Mouse (Mus musculus) spleen, postnatal 14 days (tissue): ENCODE data around the gene Ssu72.
A peak's percentile ranks its signal among the peaks of the same experiment; 100 is the strongest.
"Not testable (repeated sequence)": the region's sequence is repeated elsewhere in the genome, so short reads cannot be mapped to it uniquely, and the experiment has no call there.

Experiments used
- DNase-seq, 2 experiments: peaks; one replicate each; pipeline ENCODE4 v3.0.0; 2021 to 2022; ENCODE audit warnings: low spot score in 2 of 2

Ssu72 gene

DNA sequence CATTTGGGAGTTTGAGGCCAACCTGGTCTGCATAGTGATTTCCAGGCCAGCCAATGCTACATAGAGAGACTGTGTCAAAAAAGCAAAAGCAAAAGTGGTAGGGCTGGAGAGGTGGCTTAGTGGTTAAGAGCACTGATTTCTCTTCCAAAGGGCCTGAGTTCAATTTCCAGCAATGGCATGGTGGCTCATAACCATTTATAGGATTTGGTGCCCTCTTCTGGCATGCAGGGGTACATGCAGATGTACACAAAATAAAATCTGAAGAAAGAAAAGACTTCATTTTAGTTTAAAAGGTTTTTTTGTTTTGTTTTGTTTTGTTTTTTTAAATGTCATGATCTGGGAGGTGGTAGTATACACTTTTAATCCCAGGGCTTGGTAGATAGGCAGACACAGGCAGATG, 4.2 kb upstream of the Ssu72 start:
- no peak for DNase-seq

- no peak for DNase-seq
Measured at GRCm38 (mm10) chr4:155703425-155703929, 1.1 kb upstream of the Ssu72 start.

GRCm38 (mm10) chr4:155705592-155705929, 961 bp downstream of the Ssu72 start:
- DNase-seq: no peak

- no peak for DNase-seq
Measured at GRCm38 (mm10) chr4:155708582-155708981, 4.0 kb downstream of the Ssu72 start.

DNA sequence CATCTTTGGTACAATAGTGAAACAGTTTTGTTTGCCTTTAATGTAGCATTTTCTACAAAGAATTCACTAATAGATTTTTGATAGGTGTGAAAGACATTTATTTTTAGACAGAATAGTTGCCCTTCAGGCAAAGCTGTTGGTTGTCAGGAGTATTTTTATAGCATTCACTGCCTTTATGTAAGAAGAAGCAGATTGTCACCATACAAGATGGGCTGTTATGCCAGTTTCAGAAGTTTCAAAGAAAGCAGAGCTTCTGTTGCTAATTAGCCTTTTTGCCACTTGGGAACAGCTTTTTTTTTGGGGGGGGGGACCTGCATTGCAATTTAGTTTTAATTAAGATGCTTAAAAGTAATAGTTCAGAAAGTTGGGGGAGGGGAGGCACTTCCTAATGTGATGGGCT, 4.4 kb downstream of the Ssu72 start:
- no peak for DNase-seq

DNA sequence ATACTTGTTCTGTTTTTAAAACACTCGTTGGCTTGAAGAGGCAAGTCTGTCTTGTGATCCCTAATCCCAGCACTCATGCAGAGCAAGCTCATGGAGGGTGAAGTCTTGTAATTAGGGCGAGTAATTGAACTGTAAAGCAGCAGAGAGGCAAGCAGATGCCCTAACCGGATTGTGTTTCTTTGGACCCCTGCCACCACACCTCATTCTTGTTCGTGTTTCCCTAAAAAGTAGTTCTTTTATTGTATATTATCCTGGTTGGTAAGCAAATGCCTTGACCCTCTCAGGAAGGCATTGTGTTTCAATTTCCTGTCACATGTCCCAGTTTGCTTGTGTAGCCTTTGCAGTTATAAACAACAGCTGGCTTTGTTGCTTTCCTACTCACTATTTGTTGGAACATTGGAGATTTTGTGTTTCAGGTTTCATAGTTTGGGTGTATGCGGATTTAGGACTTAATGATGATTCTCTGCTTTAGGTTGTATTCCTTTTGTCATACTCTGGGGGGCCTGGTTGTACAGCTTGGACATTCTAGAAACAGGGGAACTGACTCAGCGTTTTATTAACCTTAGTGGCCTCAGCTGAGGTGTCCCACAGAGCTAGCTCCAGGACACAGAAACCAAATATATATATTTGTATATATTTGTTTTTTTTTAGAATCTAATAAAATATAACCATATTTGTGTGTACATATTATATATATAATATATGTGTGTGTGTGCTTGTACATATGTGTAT, 6.1 kb downstream of the Ssu72 start:
- DNase-seq: no peak

DNA sequence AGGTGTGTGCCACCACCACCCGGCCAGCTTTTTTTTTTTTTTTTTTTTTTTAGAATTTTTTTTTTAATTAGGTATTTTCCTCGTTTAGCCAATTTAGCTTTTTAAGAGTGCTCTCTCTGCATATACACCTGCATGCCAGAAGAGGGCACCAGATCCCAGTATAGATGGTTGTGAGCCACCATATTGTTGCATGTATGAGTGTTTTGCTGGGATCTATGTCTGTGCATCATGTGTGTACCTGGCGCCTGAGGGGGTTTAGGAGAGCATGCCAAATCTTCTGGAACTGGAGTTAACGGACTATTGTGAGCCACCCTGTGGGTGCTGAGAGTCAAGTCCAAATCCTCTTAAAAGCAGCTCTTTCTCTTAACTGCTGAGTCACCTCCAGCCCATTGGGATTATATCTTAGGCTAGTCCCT, 17.1 kb downstream of the Ssu72 start:
- peak in 1 of 2 experiments; percentile 19 for DNase-seq

- no peak for DNase-seq
Measured at GRCm38 (mm10) chr4:155727993-155728392, 23.4 kb downstream of the Ssu72 start.

- no peak for DNase-seq
Measured at GRCm38 (mm10) chr4:155733267-155733666, 28.7 kb downstream of the Ssu72 start.

GRCm38 (mm10) chr4:155734350-155734941, 29.8 kb downstream of the Ssu72 start, which contains the start of gene Tmem240:
Gene Tmem240, plus strand, starts transcription at chr4:155734800.
- peak; percentile 46 to 47 for DNase-seq

DNA sequence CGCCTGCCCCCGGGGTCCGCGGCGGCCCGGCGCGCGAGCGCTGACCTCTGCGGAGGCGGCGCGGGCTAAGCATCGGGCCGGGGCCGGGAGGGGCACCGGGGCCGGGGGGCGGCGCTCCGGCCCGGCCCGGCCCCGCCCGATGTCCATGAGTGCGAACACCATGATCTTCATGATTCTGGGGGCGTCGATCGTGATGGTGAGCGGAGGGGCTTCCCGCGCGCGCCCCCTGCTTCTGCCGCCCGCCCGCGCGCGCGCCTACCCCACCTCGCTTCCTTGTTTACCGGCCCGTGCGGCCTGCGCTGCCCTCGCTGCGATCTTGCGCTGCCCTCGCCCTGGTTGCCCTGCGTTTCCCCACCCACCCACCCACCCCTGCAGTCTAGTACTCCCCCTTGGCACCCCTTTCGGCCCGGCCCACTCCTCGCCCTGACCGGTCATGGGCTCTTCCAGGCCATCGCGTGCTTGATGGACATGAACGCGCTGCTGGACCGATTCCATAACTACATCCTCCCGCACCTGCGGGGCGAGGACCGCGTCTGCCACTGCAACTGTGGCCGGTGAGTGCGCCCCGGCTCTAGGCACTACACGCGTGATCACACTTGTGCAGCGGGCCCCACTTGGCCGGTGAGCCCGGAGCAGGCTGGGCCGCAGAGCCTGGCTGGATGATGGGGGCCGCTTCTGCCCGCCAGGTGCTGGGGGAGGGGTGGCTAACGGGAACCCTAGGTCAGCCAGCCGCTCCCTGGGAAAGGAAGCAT, 30.5 kb downstream of the Ssu72 start:
- peak in 1 of 2 experiments; percentile 14 for DNase-seq

DNA sequence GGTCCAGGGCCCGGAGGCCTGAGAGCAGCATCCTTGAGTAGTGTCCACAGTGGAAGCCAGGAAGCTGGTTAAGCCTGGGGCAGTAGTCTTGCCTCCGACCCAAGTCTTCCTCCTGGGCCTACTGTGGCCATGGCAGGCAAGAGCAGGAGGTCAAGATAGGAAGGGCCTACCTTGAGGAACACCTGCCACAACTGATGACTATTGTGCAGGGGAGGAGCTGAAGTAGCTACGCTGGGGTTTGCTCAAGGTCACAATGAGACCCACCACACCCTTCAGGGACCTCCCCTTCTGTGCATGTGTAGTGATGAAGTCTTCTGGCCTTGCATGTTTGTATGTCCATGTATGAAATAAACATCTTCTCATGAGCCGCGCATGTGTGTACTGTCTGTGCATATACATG, 31.2 kb downstream of the Ssu72 start:
- DNase-seq: no peak

GRCm38 (mm10) chr4:155736421-155736820, 31.8 kb downstream of the Ssu72 start:
- DNase-seq: no peak

DNA sequence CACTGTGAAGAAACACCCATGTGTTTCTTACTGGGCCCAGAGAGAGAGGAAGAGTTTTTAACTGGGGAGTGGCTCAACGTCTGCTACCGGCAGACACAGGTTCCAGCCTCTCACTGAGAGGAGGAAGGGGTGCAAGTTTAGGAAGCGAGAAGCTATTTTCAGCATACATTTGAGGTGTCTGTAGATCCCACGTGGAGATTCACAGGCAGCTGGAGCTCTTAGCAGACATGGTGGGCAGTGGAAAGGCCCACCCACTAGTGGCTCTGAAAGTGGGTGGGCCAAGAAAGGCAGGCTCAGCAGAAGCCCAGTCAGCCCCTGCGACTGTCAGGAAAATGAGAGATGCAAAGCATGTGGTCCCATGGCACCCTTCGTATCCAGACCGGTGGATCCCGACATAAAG, 33.7 kb downstream of the Ssu72 start:
- DNase-seq: no peak

DNA sequence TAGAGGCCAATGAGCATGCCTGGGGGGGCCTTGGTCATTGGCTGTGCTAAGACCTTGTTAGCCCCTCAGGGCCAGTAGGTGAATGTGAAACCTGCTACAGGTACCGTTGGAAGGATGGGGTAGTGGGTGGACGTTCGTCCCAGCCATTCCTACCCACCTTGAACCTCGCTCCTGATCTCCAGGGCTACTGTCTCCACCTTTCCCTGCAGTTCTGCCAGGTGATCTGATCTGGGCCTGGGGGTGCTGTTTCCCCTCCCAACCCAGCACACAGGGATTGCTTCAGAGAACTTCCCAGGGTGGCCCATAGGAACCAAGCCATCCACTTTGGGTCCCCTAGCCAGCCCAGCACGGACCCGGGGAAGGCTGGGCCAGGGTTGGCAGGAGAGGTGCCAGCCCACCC, 34.6 kb downstream of the Ssu72 start:
- DNase-seq: no peak

GRCm38 (mm10) chr4:155739741-155740636, 35.4 kb downstream of the Ssu72 start:
- no peak for DNase-seq

DNA sequence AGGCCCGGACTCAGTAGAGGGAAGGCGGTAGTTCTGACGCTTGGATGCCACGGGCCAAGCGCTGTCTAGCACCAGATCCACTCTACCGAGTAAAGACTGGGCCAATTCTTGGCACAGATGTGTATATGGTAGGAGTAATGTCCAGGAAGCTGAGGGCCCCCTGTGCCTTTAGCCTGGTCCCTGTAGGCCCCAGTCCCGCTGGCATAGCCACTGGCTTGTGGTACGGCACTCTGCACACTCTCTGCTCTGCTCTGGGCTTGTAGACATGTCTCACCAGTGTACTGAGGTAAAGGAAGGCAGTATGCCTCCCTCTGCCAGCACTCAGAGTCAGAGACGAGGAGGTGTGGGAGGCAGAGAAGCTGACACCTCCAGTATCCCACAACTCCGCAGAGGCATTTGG, 36.1 kb downstream of the Ssu72 start:
- DNase-seq: not testable (repeated sequence)

DNA sequence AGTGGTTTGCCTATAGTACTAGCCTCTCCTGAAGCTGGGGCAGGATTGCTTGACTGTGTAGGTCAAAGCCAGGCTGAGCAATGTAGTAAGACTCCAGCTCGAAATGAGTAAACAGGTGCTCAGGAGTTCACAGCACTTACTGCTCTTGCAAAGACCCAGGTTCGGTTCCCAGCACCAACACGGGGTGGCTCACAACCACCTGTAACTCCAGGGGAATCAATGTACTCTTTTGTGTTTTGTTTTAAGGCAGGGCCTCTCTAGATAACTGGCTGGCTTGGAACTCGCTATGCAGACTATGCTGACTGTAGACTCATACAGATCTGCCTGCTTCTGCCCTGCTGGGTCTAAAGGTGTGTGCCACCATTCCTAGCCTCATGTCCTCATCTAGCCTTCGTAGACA, 38.1 kb downstream of the Ssu72 start:
- no peak for DNase-seq

- DNase-seq: no peak
Measured at GRCm38 (mm10) chr4:155744474-155744873, 39.9 kb downstream of the Ssu72 start.

DNA sequence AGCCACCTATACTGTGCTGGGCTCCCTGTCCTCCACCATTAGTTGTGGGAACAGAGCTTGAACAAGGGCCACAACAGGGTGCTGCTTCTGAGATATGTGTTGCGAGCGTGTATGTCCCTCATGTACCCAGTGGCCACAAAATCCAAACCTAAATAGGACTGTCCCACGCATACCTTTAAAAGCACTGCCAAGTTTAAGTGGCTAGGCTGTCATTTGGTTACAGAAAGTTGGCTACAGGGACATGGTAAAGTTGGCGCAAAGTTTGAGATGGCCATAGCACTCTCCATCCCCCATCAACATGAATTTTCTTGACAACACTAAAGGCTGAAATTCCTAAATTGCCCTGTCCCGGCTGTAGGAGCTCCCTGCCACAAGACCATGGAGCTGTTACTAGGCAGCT, 40.5 kb downstream of the Ssu72 start:
- no peak for DNase-seq

- DNase-seq: no peak
Measured at GRCm38 (mm10) chr4:155746036-155746548, 41.5 kb downstream of the Ssu72 start.
